Mouse (Mus musculus): ENCODE data around the gene Usp53. TPM values are rescaled to one million over a fixed set of nuclear protein-coding genes. Genes with fewer than 3 reads are reported as not detected.

Gene Usp53
- polyA plus RNA-seq, 1 experiment: 1.7 TPM

DNA sequence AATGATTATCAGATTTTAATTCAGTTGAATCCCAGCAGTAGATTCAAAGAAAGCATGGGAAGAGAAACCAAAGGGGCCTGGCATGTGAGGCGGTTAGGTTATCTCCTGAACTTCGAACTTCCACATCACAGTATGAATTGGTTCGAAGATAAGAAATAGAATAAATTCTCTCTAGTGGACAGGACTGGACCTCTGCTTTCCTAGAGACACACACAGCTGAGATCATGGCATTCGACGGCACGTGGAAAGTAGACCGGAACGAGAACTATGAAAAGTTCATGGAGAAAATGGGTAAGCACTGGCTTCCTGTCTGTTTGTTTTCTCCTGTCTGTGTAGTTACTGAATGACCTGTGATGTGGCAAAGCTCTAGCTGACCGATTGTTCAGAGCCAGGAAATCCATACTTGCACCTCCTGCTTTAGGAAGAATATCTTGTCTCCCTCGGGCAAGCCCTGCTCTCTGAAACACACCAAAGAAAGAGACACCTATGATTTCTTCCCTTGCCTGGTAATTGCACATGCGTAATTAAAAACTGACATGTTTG, 89.0 kb downstream of the Usp53 start:
- Histone ChIP-seq H3K4me2 (ENCODE audit: low read depth) (no peak overlapping the region), H3K4me3 (no peak overlapping the region), H3K36me3 (ENCODE audit: control insufficient read depth, insufficient read depth) (no peaks in the 10 kb centered on the region), H3K79me2 (ENCODE audit: control insufficient read depth, insufficient read depth) (no peaks in the 10 kb centered on the region), H3ac (ENCODE audit: control insufficient read depth, insufficient read length) (no peak overlapping the region), H3K27me3 (ENCODE audit: control insufficient read depth, insufficient read depth, insufficient read length) (no peaks in the 10 kb centered on the region)
- TF ChIP-seq MYOD1 (IDR thresholded peaks at IDR 0.05; ENCODE audit: control insufficient read depth in 1 of 3, insufficient read length in 2 of 3, low read depth in 2 of 3) (no peak), USF1 (IDR thresholded peaks at IDR 0.05; ENCODE audit: low read depth) (no peak), E2F4 (IDR thresholded peaks at IDR 0.05; ENCODE audit: insufficient read depth) (no peak), REST (IDR thresholded peaks at IDR 0.05; ENCODE audit: insufficient read depth, insufficient read length) (no peak), CEBPB (IDR thresholded peaks at IDR 0.05; ENCODE audit: insufficient read depth, poor library complexity, severe bottlenecking) (no peak)

DNA sequence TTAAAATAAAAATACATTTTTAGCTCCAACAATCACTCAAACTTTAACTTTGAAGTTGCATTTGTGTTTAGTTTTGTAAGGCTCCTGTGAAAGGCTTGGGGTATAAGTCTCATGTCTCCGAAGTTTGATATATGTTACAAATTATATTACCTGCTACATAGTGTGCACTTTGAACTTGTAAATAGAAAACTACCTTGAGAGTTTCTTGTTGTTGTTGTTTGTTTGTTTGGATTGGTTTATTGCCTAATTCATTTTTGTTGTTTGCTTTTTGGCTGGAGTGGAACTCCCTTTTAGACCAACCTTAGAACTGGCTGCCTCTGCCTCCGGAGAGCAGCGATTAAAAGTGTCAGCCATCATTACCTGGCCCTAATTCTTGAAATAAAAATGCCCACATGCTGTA, 89.5 kb downstream of the Usp53 start, which contains the start of gene Fabp2:
Gene Fabp2, plus strand, starts transcription at position 301 of the 400 bp plus-strand sequence.
- TF ChIP-seq MYOG (IDR thresholded peaks at IDR 0.05; ENCODE audit: control insufficient read depth in 1 of 3, insufficient read depth in 1 of 3, insufficient read length in 2 of 3, low read depth in 2 of 3): no peak
- no peak for TF ChIP-seq TCF12 (IDR thresholded peaks at IDR 0.05; ENCODE audit: insufficient read depth, poor library complexity, severe bottlenecking)
- TF ChIP-seq MAX (IDR thresholded peaks at IDR 0.05; ENCODE audit: low read depth): no peak
- TF ChIP-seq MYOD1 (IDR thresholded peaks at IDR 0.05; ENCODE audit: control insufficient read depth in 1 of 3, insufficient read length in 2 of 3, low read depth in 2 of 3): no peak
- no peak for TF ChIP-seq POLR2A (IDR thresholded peaks at IDR 0.05; ENCODE audit: insufficient read length, low read depth)
- no peak for TF ChIP-seq TCF3 (IDR thresholded peaks at IDR 0.05; ENCODE audit: insufficient read length, low read depth)
- no peak for TF ChIP-seq CEBPB (IDR thresholded peaks at IDR 0.05; ENCODE audit: insufficient read depth, poor library complexity, severe bottlenecking)
- TF ChIP-seq E2F4 (IDR thresholded peaks at IDR 0.05; ENCODE audit: insufficient read depth): no peak
- no peak for TF ChIP-seq SRF (IDR thresholded peaks at IDR 0.05; ENCODE audit: control insufficient read depth, insufficient read length, low read depth)
- TF ChIP-seq USF1 (IDR thresholded peaks at IDR 0.05; ENCODE audit: low read depth): no peak
- no peak for TF ChIP-seq REST (IDR thresholded peaks at IDR 0.05; ENCODE audit: insufficient read depth, insufficient read length)
- TF ChIP-seq POLR2AphosphoS2 (IDR thresholded peaks at IDR 0.05; ENCODE audit: insufficient read length, low read depth): no peak
- no peak within 1 kb of the TSS for H3K4me2 ChIP-seq (ENCODE audit: low read depth)
- no peaks in the 10 kb centered on the region for H3K36me3 ChIP-seq (ENCODE audit: control insufficient read depth, insufficient read depth)
- H3K4me3 ChIP-seq: no peak within 1 kb of the TSS
- H3ac ChIP-seq (ENCODE audit: control insufficient read depth, insufficient read length): no peak within 1 kb of the TSS
- H3K27me3 ChIP-seq (ENCODE audit: control insufficient read depth, insufficient read depth, insufficient read length): no peaks in the 10 kb centered on the region
- H3K79me2 ChIP-seq (ENCODE audit: control insufficient read depth, insufficient read depth): no peaks in the 10 kb centered on the region

DNA sequence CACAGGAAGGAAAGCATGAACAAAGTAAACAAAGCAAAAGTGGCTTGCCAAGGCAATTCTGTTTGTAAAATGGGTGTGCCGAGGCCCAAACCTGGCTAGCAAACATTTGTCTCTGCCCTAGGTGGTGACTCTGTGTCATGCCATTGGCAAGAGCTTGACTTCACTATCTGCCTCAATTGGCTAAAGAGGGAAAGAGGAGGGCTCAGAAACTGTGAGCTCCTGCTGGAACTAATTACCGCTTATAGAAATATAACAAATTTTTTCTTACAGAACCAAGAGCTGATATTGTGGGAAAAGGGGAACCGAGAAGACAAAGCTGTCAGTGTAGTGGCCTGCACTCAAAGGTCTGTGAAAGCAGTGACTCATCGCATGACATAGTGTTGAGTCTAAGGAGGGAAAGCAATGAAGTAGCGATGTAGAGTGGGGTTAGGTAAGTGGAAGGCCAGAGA, 95.9 kb downstream of the Usp53 start:
- no peaks in the 10 kb centered on the region for H3K36me3 ChIP-seq (ENCODE audit: control insufficient read depth, insufficient read depth)
- no peaks in the 10 kb centered on the region for H3K79me2 ChIP-seq (ENCODE audit: control insufficient read depth, insufficient read depth)
- no peak overlapping the region for H3ac ChIP-seq (ENCODE audit: control insufficient read depth, insufficient read length)
- TF ChIP-seq POLR2A (IDR thresholded peaks at IDR 0.05; ENCODE audit: insufficient read length, low read depth): no peak
- no peak for TF ChIP-seq TCF3 (IDR thresholded peaks at IDR 0.05; ENCODE audit: insufficient read length, low read depth)
- H3K4me2 ChIP-seq (ENCODE audit: low read depth): peak overlapping the region; percentile 50
- no peak overlapping the region for H3K4me3 ChIP-seq
- H3K27me3 ChIP-seq (ENCODE audit: control insufficient read depth, insufficient read depth, insufficient read length): no peaks in the 10 kb centered on the region

DNA sequence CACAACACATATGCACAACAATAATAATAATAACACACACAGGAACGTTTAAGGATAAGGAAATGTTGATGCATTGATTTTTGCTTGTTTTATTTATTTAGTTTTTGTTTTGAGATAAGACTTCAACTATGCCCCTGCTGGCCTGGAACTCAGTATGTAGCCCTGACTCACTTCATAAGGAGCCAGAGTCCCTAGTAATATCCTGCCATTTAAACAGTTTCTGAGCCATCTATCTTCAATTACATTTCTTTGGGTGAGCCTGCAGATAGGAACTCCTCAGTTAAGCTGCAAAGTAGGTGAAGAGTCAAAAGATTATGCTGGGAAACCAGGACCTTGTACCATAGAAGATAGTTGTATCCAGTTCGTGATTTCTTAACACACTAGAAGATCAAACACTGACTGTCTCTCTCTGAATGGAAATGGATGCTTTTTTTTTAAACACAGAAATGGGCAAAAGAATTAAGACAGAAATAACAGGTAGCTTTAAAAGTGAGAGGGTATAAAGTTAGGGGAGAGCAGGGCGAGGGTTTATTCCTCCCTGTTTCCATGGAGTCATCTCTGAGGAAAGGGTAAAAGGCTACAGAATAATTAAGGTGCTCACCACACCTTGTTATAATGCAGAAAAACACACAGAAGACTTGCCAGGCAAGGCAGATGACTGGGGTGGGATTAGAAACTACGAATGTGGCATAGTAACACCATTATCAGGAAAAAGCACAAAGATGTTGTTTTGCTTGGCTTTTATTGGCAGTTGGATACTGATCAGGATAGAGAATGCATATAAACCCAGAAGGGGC, 96.6 kb downstream of the Usp53 start:
- H3K27me3 ChIP-seq (ENCODE audit: control insufficient read depth, insufficient read depth, insufficient read length): no peaks in the 10 kb centered on the region
- no peak overlapping the region for H3ac ChIP-seq (ENCODE audit: control insufficient read depth, insufficient read length)
- TF ChIP-seq MAX (IDR thresholded peaks at IDR 0.05; ENCODE audit: low read depth) (no peak), TCF3 (IDR thresholded peaks at IDR 0.05; ENCODE audit: insufficient read length, low read depth) (no peak), MYOG (IDR thresholded peaks at IDR 0.05; ENCODE audit: control insufficient read depth in 1 of 3, insufficient read depth in 1 of 3, insufficient read length in 2 of 3, low read depth in 2 of 3) (no peak), MYOD1 (IDR thresholded peaks at IDR 0.05; ENCODE audit: control insufficient read depth in 1 of 3, insufficient read length in 2 of 3, low read depth in 2 of 3) (no peak)

More for the DNA sequence above, 96.6 kb downstream of the Usp53 start:
- no peaks in the 10 kb centered on the region for H3K79me2 ChIP-seq (ENCODE audit: control insufficient read depth, insufficient read depth)
- peak overlapping the region; percentile 50 for H3K4me2 ChIP-seq (ENCODE audit: low read depth)
- no peak overlapping the region for H3K4me3 ChIP-seq
- no peaks in the 10 kb centered on the region for H3K36me3 ChIP-seq (ENCODE audit: control insufficient read depth, insufficient read depth)

Other genes starting within 250 kb of the Usp53 start
- not detected for gene Fabp2, start 89.4 kb downstream of the Usp53 start, polyA plus RNA-seq (2012; fragmentation: generic; extraction: Trizol)
- gene Gm10959, start 65.2 kb downstream of the Usp53 start, polyA plus RNA-seq (2012; fragmentation: generic; extraction: Trizol): not detected
- 49.1 TPM for gene 1810037I17Rik, start 60.3 kb downstream of the Usp53 start, polyA plus RNA-seq (2012; fragmentation: generic; extraction: Trizol)
- 134 TPM for gene Myoz2, start 50.5 kb upstream of the Usp53 start, polyA plus RNA-seq (2012; fragmentation: generic; extraction: Trizol)